Mouse (Mus musculus): ENCODE results near the gene Lama1. TPM values are rescaled to one million over a fixed set of nuclear protein-coding genes. Genes with fewer than 3 reads are reported as not detected.

Lama1 gene
- polyA plus RNA-seq (2014; fragmentation: Illumina TruSeq; extraction: RNeasy Lipid Tissue Mini Kit (QIAGEN cat#74804); ENCODE audit: low read depth, low replicate concordance): 0.77 TPM

GRCm38 (mm10) chr17:67696694-67697386 lies at the start of gene Lama1:
Lama1 (plus strand) TSS chr17:67697259.

Other genes starting within 250 kb of the Lama1 start
- gene Lrrc30, start 64.5 kb upstream of the Lama1 start, polyA plus RNA-seq (2014; fragmentation: Illumina TruSeq; extraction: RNeasy Lipid Tissue Mini Kit (QIAGEN cat#74804); ENCODE audit: low read depth, low replicate concordance): not detected

Measured in kidney, adult 10 weeks (tissue).